Mouse (Mus musculus): ENCODE data around the gene Gm26897.

Gm26897 gene

DNA sequence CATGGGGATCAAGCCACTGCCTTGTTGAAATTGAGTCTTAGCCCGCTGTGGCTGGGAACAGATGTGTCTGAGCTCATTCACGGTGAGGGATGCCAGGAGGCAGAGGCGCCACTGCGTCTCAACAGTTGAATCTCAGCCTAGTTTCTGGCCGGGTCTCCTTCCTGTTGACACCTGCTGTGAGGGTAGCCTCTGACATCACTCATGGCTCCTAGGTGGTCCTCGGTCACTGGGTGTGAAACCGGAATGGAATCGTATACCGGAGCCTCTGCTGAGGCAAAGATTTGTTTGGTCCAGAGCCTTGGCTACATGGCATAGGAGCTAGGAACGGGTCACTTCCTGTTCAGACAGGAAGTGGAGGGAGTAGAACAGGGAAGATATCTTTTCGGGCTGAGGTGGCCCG is at the start of gene Gm26897:
Gene Gm26897 (plus strand): TSS at position 74 of the 400 bp plus-strand sequence.
- no peak for DNase-seq (ENCODE audit: low read depth, low spot score)

DNA sequence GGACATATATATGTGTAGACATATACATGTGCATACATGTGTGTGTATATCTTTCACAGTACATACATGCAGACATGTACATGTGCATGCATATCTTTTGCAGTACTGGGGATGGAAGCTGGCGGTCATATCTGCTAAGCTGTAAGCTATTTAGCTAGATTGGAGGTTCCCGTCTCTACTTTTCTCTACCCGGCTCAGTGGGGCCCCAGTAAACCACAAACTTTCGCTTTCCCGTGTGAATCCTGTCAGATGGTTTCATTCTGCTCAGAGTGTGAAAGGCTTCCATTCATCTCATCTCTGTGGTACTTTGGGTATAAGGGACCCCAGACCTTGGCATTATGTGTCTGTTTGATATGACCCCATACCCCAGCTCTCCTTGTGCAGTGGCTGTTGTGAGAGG is 46.4 kb upstream of the Gm26897 start:
- no peak for DNase-seq (ENCODE audit: low read depth, low spot score)

DNA sequence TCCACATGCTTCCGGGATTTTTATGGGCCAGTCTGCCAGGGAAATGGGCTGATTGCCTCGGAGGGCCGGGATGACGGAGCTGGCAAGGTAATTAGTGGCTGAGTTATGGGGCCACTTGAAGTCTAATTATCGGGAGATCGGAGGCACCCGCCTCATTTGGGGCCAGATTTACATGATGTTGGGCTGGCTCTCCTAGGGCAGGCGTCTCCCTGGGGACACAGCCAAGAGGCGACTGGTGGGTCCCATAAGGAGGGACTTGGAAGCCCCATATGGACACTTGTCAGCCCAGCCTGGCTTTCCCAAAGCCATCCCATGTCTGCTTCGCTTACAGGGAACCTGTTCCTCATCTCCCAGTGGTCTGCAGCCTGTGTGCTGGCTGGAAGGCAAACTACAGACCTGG is 45.1 kb upstream of the Gm26897 start:
- DNase-seq (ENCODE audit: low read depth, low spot score) = no peak

DNA sequence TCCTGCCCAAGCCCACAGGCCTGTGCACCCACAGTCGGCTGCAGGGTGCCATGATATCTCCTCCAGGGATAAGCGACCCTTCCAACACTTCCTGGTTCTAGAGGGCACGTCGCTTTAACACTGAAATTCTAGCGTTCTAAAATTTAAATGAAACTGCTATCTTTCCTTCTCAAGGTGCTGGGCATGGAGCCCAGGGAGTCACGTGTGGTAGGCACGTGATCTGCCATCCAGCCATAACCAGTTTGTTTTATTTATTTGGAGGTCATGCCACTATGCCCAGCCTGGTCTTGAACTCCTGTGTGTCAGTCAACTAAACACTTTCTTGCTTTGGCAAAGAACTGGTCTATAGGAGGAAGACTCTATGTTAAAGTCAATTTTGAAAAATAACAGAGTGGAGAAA is 35.7 kb upstream of the Gm26897 start:
- DNase-seq (ENCODE audit: low read depth, low spot score) = no peak

DNA sequence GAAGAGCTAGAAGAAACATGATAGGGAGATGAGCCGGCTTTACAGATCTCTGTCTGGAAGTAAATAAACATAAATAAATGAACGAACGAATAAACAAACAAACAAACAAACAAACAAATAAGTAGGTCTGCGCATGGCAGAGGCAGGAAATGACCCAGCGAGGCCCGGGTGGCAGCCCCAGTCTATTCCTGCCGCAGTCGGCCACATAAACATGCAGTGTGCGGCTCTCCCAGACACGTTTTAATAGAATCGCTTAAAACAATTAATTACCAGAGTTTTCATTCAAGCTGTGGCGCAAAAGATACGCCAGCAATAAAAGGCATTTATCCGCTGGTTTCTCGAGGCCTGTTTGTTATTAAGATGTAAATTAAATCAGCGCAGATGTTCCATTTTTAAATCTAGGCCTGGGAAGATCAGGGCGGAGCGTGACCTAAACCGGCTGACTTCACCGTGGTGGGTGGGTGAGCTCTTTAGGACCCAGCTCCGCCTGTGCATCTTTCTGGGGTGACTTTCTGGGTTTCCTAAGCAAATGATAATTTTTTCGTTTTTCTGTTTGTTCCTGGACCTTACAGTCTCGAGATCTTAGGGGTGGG is 33.9 kb upstream of the Gm26897 start:
- no peak for DNase-seq (ENCODE audit: low read depth, low spot score)

DNA sequence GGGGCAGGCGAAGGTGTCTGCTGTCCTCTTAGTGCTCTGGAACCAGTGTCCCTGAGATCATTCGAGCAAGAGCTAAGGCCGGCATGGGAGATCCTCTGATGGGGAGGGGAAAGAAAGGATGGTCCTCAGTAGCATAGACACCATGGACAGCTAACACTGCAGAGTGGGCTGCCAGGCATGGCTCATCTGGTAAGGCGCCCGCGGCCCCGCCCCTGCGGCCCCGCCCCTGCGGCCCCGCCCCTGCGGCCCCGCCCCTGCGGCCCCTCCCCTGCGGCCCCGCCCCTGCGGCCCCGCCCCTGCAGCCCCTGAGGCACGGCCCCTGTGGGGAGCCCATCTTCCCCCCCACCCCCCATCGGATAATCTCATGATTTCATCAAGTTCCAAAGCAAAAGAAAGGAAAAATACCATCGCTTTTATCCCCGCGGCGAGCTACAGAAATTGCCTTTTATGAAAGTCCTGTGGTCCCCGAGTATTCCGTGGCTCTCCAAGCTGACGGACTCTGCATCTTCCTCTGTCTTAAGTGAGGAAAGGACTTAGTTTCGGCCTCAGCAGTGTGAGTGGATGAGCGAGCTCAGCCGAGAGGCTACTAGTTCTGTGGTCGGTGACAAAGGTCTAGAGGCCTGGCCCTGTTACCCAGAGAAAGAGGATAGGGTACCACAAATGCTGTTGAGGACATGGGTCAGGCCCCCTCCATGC is 31.9 kb upstream of the Gm26897 start:
- no peak for DNase-seq (ENCODE audit: low read depth, low spot score)

DNA sequence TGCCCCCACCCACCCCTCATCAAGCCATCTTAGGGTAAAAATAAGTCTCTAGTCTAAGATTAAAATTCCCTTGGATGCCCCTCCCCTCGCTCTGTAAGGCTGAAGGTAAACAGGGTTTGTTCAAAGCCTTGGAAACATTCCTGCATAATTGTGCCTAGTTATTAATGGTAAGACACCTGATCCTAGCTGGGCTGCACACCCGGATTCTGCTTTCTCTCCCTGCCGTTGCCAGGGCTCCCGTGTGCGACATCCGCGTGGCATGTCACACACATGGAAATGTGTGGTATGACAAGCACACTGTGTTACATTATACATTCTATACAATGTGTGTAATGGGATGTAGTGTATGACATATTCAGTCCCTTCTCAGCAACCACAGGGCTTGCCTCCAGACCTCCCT is 30.1 kb upstream of the Gm26897 start:
- DNase-seq (ENCODE audit: low read depth, low spot score) = no peak

DNA sequence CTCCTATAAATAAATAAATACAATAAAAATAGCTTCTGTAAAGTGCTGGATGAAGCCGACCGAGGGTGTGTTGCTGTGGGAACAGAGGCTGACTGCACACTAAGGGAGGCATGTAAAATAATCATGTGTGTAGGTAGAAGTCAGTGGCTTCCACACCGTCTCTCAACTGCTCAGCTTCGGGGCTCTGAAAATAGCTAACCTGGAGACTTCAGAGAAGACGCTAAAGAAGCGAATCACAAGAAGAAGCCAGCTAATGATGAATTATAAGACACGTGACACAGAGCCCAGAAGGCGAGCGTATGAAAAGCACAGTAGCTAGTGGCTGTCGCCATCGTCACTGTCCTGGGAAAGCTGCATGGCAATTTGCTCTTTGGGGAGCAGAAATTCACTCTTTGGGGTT is 29.4 kb upstream of the Gm26897 start:
- no peak for DNase-seq (ENCODE audit: low read depth, low spot score)

DNA sequence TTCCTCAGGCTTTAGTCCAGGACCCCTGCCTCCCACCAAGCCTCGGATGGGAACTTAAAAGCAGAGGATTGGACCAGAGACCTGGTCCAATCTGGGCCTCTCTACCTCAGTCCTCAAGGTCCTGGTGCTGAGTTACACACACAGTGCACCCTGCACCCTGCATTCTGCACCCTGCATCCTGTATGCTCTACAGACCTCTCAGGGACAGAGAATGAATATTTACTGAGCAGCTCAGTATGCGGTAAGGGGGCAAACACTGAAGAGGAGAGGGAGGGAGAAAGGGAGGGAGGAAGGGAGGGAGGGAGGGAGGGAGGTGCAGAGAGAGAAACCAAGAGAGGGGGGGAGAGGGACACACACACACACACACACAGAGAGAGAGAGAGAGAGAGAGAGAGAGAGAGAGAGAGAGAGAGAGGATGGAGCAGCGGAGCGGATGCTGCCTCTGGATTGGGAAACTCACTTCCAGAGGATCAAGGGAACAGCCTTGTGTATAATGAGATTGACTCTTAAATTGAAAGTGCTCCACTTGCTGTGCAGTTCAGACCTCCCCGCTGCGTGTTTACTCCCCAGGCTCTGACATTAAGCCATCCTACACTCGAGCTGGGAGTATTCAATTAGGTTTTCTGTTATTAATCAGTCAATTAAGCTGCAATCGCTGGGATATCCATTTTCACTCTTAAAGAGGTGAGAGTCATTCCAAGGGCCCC is 24.4 kb upstream of the Gm26897 start:
- no peak for DNase-seq (ENCODE audit: low read depth, low spot score)

DNA sequence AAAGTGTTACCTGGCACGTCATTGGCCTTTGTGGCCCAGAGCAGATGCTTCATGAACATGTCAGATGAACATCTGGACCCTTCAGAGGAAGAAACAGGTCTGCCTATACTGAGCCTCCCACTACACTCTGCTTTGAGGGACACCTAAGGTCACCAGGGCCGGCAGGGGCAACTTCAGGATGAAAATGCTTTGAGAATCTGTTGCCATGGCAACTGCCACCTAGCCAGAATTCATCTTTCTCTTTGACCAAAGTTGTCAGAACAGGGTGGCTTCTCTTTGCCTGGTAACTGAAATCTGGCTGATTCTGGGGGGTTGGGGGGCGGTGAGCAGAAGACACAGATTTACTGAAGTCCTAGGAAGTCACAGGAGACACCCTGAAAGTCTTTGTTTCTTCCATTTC is 14.7 kb upstream of the Gm26897 start:
- no peak for DNase-seq (ENCODE audit: low read depth, low spot score)

DNA sequence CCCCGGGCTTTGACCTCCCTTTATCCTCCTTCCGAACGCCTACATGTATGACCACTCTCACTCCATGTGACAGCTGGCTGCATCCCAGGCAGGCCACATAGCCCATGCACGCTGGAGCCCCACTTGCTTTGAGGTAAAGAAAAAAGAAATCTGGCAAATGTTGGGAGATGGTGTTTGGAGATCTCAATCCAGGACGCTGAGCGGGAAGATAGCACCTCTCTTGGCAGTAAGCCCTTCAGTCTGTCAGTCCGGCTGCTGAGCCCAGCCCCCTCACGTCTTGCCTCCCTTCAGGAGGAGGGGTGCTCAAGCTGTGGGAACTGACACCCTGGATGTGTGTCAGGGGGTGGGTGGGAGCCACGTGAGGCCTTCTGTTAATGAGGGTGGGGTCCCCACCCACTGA is 13.0 kb upstream of the Gm26897 start:
- DNase-seq (ENCODE audit: low read depth, low spot score) = no peak

DNA sequence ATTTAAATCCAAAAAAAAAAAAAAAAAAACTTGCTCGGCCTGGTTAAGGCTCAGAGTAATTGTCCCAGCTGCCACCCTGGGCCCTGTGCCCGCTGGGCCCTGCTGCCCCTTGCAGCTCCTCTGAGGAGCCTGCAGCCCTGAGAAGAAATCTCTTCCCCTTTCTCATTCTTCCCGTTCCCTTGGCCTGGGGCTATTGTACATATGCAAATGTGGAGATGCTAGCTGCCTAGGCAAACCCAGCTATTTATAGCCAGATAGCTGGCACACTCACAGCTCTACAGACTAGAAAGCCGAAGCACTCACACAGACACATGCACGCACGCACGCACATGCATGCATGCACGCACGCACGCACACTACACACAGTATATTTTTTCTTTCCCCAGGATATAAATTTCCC is 9.0 kb upstream of the Gm26897 start:
- no peak for DNase-seq (ENCODE audit: low read depth, low spot score)

DNA sequence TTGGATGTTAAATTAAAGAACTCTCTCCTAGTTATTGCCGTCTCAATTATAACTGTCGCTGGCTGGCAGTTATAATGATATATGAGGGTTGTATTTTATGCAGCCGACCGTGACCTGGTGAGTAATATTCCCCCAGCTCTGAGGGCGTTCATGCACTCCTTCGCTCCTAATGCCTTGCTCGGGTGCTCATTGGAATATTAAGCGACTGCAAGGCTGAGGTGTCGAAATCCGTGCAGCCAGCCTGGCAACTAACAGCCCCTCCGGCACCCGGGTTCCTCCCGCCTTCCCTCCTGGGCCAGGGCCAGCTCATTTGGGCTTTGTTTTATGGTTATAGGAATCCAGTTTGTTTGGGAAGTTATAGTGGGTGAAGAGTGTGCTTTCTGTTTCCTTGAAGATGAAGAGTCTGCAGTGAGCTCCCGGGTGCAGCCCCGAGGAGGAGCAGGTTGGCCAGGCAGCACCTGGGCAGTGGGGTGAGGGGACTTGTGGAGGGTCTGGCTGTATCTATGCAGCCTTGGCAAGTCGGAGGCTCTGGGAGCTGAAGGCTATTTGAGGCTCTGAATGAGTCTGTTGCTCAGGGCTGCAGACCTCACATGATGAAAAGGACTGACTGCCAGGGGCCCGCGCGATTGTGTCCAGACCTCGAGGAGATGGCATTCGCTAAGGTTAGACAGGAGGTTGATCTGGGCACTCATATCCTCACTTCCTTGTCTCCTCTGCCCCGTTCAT is 8.4 kb upstream of the Gm26897 start:
- no peak for DNase-seq (ENCODE audit: low read depth, low spot score)

DNA sequence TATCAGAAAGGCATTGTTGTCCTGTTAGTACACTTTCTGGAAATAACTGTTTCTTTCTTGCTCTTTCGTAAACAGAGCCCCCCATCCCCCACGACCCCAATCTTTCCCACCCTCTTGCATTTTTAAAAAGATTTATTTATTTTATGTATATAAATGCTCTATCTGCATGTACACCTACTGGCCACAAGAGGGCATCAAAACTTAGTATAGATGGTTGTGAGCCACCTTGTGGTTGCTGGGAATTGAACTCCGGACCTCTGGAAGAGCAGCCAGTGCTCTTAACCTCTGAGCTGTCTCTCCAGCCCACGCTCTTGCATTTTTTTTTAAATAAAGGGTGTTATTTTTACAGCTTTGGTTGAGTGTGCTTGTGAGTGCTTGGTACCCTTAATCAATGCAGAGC is 5.3 kb upstream of the Gm26897 start:
- DNase-seq (ENCODE audit: low read depth, low spot score) = no peak

DNA sequence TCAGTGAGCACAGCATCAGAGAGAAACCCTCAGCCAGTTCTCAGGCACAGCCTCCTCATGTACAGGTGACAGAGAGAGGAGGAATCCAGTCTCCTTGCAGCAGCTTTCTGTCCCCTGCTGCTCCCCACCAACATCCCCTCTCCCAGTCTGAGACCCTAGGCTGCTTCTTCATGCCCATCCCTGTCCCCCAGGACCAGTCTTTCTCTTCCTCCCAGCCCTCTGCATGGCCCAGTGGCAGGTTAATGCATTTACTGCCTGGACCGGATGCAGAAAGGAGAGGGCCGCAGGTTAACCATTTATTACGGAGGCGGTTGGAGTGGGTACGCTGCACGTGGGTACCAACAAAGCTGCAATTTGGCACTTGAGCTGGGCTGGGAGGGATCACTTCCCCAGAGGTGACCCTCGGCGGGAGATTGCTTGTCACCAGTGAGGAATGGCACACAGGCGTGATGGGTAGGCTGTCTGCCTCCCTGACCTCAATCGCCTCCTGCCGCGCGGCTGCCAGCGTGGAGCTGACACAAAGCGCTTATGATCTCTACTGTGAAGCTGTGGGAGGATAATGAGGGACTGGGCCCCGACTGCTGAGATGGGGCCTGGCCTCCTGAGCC is 3.1 kb upstream of the Gm26897 start:
- DNase-seq (ENCODE audit: low read depth, low spot score) = no peak

DNA sequence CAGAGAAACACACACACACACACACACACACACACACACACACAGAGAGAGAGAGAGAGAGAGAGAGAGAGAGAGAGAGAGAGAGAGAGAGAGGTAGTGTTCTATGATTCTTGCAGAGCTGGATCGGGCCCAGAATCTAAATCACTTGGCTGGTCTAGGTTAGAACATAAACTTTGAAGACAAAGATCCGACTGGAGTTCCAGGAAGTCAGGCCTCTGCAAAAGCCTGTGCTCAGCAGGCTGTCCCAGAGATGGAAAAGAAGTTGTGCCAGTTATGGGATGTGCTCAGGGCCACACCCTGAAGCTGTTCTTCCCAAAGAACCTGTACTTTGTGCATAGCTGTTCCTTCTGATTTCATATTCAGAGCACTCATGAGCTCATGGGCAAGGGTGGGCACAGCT is 1.5 kb upstream of the Gm26897 start:
- no peak for DNase-seq (ENCODE audit: low read depth, low spot score)

DNA sequence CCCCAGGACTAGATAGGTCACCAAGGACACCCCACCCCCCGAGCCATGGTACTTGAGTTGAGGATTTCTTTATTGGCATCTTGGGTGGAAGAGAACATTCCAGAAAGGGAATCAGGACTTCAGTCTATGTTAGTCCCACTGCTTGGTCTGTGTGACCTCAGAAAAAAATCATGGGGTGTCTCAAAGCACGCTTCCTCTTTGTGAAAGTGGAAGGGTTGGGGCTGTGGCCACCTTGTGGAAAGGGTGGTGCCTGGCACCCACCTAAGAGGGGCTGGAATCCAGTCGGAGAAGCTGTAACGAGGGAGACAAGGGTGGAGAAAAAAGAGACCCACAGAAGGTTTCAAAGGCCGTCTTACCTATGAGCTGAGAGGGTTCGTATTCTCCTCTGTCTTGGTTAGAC is 5.8 kb downstream of the Gm26897 start:
- DNase-seq (ENCODE audit: low read depth, low spot score) = no peak

DNA sequence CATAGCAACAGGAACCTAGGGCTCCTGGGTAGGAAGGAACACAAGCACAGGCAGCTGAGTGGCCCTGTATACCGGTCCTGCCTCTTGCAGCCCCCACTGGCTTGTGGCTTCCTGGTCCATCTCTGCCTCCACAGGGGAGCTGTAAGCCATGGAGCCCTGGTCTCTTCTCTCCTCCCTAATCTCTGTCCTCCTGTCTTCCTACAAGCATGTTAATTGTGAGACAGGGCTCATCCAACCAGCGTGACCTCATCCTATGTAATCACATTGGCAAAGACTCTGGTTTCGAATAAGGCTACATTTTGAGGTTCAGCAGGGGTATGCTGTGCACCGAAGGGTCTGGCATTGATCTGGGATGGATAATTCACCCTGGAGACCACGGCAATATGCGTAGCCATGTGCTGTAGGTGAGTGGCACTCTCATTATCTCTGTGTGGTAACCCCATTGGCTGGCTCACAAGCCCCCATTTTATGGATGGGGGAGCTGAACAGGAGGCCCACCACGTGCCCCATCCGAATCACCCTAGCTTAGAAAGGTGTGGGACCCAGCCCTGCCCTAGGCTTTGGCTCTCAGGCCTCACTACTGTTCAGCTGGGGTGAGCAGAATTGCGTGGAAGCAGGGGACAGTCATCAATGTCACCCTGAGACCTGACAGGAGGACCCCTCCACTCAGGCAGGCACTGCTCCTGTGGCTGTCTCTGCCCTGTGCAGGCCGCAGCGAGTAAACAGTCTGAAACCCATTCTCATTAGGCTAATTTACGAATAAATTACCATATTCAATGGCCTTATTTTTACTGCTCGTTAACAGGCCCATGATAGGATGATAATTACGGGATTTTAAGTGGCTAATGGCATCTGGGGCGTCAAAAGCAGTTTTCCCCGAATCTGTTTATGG is 6.9 kb downstream of the Gm26897 start:
- DNase-seq (ENCODE audit: low read depth, low spot score) = no peak

DNA sequence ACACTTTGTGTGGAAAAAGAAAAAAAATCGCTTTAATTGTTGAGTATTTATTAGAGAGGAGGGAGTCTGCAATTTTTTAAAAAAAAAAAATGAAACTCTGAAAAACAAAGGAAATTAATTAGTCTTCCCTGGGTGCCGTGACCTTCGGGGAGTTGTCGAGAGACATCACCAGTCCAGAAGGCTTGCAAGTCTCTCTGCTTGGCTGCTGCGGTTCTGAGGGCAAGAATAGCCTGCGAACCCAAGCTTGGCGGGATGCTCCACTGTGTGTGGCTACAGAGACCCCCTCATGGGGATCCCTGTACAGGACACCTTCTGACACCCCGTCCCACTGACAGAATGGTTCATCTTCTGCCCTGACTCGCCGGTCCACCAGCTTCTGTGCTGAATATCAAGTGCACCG is 7.6 kb downstream of the Gm26897 start:
- DNase-seq (ENCODE audit: low read depth, low spot score) = no peak

DNA sequence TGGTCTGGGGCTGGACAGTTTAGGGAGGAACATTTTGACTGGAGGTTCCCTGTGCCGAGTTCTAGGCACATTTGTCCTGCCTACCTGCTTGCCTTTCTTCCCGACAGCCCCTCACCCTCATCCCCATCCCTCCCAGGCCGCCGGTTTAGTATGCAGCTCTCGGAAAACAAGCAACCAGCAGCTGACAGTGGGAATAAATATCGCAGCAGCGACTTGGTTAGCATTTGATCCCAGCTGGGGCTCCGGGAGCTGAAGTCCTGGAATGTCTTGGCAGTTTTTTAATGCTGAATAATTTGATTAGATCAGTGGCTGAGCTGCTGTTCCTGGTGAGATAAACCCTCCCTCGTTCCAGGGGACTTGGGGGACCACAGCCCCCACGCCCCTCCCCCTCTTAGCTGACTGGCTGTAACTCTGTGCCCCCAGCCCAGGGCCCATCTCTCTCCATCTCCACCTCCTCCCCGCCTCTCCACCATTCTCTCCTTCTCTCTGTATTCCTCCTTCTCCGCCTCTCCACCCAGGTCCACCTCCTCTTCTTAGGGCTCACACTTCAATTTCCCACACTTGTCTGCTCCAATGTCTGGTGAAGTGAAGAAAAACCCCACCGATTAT is 8.7 kb downstream of the Gm26897 start:
- no peak for DNase-seq (ENCODE audit: low read depth, low spot score)

DNA sequence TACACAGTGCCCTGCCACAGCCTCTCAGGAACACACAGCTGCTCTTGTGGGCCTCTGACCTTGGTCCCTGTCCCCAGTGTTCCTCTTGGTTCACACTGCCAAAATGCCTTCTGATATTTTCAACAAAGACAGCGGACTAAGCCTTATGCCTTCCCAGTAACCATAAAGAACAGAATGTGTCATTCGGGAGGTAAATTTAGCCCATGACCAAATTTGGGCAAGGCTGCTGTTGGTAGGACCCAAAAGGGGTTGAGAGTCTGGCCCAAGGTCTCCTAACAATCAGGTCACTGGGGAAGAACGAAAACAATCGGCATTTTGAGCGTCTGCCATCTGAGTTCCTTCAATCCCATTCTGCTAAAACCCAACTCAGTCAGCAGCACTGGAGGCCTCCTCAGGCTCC is 15.9 kb downstream of the Gm26897 start:
- no peak for DNase-seq (ENCODE audit: low read depth, low spot score)
